Mouse (Mus musculus): ENCODE measurements at regions not wholly inside any gene's neighbourhood (a gene's known extent, or its start where the extent isn't known, plus 50 kb on each side); places are given as distances from the start of the nearest gene placed in this dataset.
A peak's percentile ranks its signal among the peaks of the same experiment; 100 is the strongest.

DNA sequence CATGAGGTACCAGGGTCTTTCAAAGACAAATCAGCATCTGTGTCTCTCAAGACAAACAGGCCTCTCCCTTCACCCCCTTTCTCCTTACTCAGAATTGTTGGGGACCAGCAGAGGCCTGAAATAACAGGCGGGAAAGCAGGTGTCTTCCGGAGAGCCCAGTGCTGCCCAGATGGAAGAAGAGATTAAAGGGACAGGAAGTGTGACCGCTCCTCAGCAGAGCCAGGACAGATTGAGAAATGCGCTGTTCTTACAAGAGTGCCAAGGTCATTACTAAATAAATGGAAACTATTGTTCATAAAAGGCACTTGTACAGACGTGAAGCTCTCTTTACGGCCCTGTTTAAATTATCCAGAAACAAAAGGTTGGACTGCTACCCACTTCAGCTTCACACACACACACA, 146.5 kb downstream of the Sptssa start:
- DNase-seq = no peak
- Histone ChIP-seq H3K36me3 (ENCODE audit: control insufficient read depth, insufficient read depth, low read length) (no peaks in the 10 kb centered on the region), H3K4me1 (ENCODE audit: control insufficient read depth, insufficient read depth, low read length) (no peaks in the 10 kb centered on the region; the same call in 1 of the 2 replicates), H3K27ac (no peak overlapping the region), H3K9ac (ENCODE audit: low read depth, low read length) (no peak overlapping the region), H3K4me3 (no peak overlapping the region), H3K79me2 (replicated peaks; ENCODE audit: control insufficient read depth, insufficient read depth, low read length) (no peaks in the 10 kb centered on the region), H3K27me3 (ENCODE audit: control insufficient read depth, insufficient read depth, low read length) (no peaks in the 10 kb centered on the region)
- intact Hi-C loops (cut with DNase I) = no loop called here
- WGBS = 21% methylated on average over 6 of the region's 6 CpGs
- TF ChIP-seq POLR2A (IDR thresholded peaks at IDR 0.05; ENCODE audit: insufficient read depth, low read depth, low read length) (no peak), CTCF (IDR thresholded peaks at IDR 0.05) (no peak), EP300 (IDR thresholded peaks at IDR 0.05; ENCODE audit: insufficient read depth, low read depth, low read length) (no peak)

DNA sequence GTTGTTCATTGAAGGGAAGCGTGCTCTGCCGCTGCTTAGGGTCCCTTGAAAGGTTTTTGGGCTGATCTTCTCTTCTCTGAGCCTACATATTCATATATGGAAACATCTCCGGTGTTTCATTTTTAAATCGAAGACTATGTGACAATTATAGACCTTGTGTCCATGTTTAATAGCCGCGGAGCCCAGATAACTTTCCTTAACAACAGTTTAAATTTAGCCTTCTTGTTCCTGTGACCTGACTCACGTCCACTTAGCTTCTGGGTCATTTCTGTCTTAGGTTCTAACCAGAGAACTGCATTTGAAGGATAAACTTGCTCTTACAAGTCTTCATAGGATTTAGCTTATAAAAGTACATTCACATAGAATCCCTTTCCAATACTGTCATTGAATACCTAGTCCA, 153.6 kb downstream of the Sptssa start:
- H3K27ac ChIP-seq = peak overlapping the region; percentile 94
- peaks cover 9% of the 10 kb centered on the region for H3K36me3 ChIP-seq (ENCODE audit: control insufficient read depth, insufficient read depth, low read length)
- DNase-seq = no peak
- intact Hi-C loops (cut with DNase I) = no loop called here
- no peak overlapping the region for H3K4me3 ChIP-seq
- H3K4me1 ChIP-seq (ENCODE audit: control insufficient read depth, insufficient read depth, low read length) = peaks cover 2% of the 10 kb centered on the region; the same call in 1 of the 2 replicates
- WGBS = 60% methylated on average over 7 of the region's 7 CpGs
- peak overlapping the region; percentile 14; the same call in 1 of the 2 replicates for H3K9ac ChIP-seq (ENCODE audit: low read depth, low read length)
- no peaks in the 10 kb centered on the region for H3K27me3 ChIP-seq (ENCODE audit: control insufficient read depth, insufficient read depth, low read length)
- TF ChIP-seq POLR2A (IDR thresholded peaks at IDR 0.05; ENCODE audit: insufficient read depth, low read depth, low read length) (no peak), EP300 (IDR thresholded peaks at IDR 0.05; ENCODE audit: insufficient read depth, low read depth, low read length) (no peak)
- no peaks in the 10 kb centered on the region for H3K79me2 ChIP-seq (replicated peaks; ENCODE audit: control insufficient read depth, insufficient read depth, low read length)

DNA sequence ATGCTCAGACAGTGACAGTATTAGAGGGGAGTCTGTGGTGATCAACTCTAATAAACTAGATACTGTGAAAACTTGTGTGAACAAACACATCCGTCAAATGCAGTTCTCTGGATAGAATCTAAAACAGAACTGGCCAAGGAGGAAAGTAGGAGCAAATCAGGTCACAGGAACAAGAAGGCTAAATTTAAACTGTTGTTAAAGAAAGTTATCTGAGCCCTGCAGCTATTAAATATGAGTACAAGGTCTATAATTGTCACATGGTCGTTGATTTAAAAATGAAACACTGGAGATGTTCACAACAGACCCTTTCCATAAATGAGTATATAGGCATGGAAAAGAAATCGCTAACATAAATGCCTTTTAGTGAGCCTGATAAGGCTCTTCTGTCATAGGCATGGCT, 156.4 kb downstream of the Sptssa start:
- Histone ChIP-seq H3K4me1 (ENCODE audit: control insufficient read depth, insufficient read depth, low read length) (peaks cover 2% of the 10 kb centered on the region), H3K9ac (ENCODE audit: low read depth, low read length) (no peak overlapping the region), H3K4me3 (no peak overlapping the region), H3K27ac (peak overlapping the region; percentile 94), H3K36me3 (ENCODE audit: control insufficient read depth, insufficient read depth, low read length) (peaks cover 9% of the 10 kb centered on the region), H3K27me3 (ENCODE audit: control insufficient read depth, insufficient read depth, low read length) (no peaks in the 10 kb centered on the region), H3K79me2 (replicated peaks; ENCODE audit: control insufficient read depth, insufficient read depth, low read length) (no peaks in the 10 kb centered on the region)
- intact Hi-C loops (cut with DNase I) = no loop called here
- no peak for TF ChIP-seq POLR2A (IDR thresholded peaks at IDR 0.05; ENCODE audit: insufficient read depth, low read depth, low read length)
- TF ChIP-seq CTCF (IDR thresholded peaks at IDR 0.05) = no peak
- TF ChIP-seq EP300 (IDR thresholded peaks at IDR 0.05; ENCODE audit: insufficient read depth, low read depth, low read length) = no peak
- no peak for DNase-seq
- WGBS = 22% methylated on average over 3 of the region's 3 CpGs

DNA sequence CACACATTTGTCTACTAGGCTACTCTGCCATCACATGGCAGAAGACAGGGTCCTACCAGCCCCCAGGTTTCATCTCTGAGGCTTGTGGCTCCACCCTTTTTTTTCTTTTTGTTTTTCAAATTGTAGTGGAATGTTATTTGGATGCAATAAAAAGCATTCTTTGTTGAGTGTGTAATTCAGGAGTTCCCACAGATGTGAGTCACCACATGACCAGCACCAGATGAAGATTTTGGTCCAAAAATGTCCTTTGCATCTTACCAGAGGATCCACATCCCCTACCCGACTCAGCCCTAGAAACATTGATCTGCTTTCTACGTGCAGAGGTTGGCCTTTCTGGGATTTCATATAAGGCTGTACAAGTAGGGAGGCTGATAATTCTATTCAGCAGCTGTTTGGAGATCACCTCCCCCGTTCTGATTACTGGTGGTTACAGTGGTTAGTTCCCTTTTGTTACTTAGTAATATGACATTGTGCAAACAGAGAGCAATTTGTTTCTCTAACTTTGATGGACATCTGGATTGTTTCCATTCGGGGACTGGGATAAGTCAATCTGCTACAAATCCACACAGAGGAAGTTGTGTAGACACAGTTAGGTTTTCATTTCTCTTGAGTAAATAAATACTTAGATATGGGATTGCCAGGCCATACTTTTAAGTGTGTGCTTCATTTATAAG, 160.5 kb downstream of the Sptssa start:
- Histone ChIP-seq H3K4me3 (no peak overlapping the region), H3K4me1 (ENCODE audit: control insufficient read depth, insufficient read depth, low read length) (no peaks in the 10 kb centered on the region; the same call in none of the 2 replicates), H3K27ac (no peak overlapping the region), H3K36me3 (ENCODE audit: control insufficient read depth, insufficient read depth, low read length) (peaks cover 1% of the 10 kb centered on the region; the same call in 1 of the 2 replicates), H3K79me2 (replicated peaks; ENCODE audit: control insufficient read depth, insufficient read depth, low read length) (no peaks in the 10 kb centered on the region), H3K27me3 (ENCODE audit: control insufficient read depth, insufficient read depth, low read length) (no peaks in the 10 kb centered on the region), H3K9ac (ENCODE audit: low read depth, low read length) (no peak overlapping the region)
- intact Hi-C loops (cut with DNase I) = no loop called here
- TF ChIP-seq EP300 (IDR thresholded peaks at IDR 0.05; ENCODE audit: insufficient read depth, low read depth, low read length) = no peak
- TF ChIP-seq CTCF (IDR thresholded peaks at IDR 0.05) = no peak
- no peak for TF ChIP-seq POLR2A (IDR thresholded peaks at IDR 0.05; ENCODE audit: insufficient read depth, low read depth, low read length)
- 42% methylated on average over 4 of the region's 4 CpGs for WGBS
- DNase-seq = no peak

DNA sequence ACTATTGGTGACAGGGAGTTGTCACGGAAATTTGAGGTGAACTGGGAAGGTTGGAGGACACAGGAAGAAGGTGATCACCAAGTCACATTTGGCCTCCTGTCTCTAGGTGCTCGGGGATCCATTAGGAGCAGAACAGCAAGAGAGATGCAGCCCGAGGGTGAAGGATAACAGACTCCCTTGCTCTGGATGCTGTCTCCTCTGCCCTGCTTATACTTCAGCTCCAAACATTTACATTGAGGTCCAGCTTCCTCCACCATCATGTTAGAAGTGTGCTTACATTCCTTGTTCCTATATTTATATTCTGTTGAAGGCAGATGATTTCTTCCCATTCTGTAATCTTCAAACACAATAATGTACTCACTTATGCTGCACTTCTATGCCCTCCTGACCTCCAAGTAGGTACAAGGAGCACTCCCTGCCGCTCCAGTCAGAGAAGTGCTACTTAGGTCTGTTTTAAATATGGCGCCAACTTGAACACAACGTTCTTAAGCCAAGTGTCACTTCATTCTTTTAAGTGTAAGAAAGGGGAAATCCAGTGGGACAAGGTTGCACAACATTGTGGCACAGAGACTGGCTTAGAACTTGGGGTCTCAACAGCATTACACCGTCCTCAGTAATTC, 161.5 kb downstream of the Sptssa start:
- intact Hi-C loops (cut with DNase I) = loop anchor here (5.0 kb wide), 1 partner anchor 93 kb away; no protein-coding TSS in a partner anchor
- Histone ChIP-seq H3K27ac (no peak overlapping the region), H3K4me1 (ENCODE audit: control insufficient read depth, insufficient read depth, low read length) (no peaks in the 10 kb centered on the region; the same call in 1 of the 2 replicates), H3K9ac (ENCODE audit: low read depth, low read length) (no peak overlapping the region), H3K36me3 (ENCODE audit: control insufficient read depth, insufficient read depth, low read length) (no peaks in the 10 kb centered on the region; the same call in 1 of the 2 replicates), H3K27me3 (ENCODE audit: control insufficient read depth, insufficient read depth, low read length) (no peaks in the 10 kb centered on the region), H3K79me2 (replicated peaks; ENCODE audit: control insufficient read depth, insufficient read depth, low read length) (no peaks in the 10 kb centered on the region), H3K4me3 (no peak overlapping the region)
- WGBS = 82% methylated on average over 7 of the region's 7 CpGs
- TF ChIP-seq POLR2A (IDR thresholded peaks at IDR 0.05; ENCODE audit: insufficient read depth, low read depth, low read length) (no peak), CTCF (IDR thresholded peaks at IDR 0.05) (no peak), EP300 (IDR thresholded peaks at IDR 0.05; ENCODE audit: insufficient read depth, low read depth, low read length) (no peak)
- DNase-seq = no peak

DNA sequence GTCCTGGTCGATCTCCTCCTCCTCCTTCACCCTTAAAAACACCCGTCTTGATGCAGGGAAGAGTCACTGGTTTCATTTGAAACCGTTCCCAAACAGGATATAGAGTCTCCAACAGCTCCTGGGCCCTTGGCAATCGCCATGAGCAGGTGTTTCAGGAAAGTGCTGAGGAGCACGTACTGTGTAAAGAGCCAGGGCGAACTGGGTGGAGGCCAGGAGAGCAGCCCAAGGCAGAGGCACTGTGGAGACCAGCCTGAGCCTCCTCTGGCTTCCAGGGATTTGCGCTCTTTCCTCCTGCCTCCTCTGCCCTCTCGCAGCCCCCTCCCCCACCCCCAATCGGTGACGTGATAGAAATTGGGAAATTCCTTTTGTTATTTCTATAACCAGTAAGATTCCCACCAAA, 163.6 kb downstream of the Sptssa start:
- Histone ChIP-seq H3K27ac (no peak overlapping the region), H3K79me2 (replicated peaks; ENCODE audit: control insufficient read depth, insufficient read depth, low read length) (no peaks in the 10 kb centered on the region), H3K4me1 (ENCODE audit: control insufficient read depth, insufficient read depth, low read length) (peaks cover 1% of the 10 kb centered on the region; the same call in 1 of the 2 replicates), H3K4me3 (no peak overlapping the region), H3K36me3 (ENCODE audit: control insufficient read depth, insufficient read depth, low read length) (no peaks in the 10 kb centered on the region), H3K9ac (ENCODE audit: low read depth, low read length) (no peak overlapping the region), H3K27me3 (ENCODE audit: control insufficient read depth, insufficient read depth, low read length) (no peaks in the 10 kb centered on the region)
- 31% methylated on average over 10 of the region's 10 CpGs for WGBS
- intact Hi-C loops (cut with DNase I) = loop anchor here (5.0 kb wide), 1 partner anchor 90 kb away; no protein-coding TSS in a partner anchor
- TF ChIP-seq CTCF (IDR thresholded peaks at IDR 0.05) = no peak
- DNase-seq = peak; percentile 25 to 40
